Mouse (Mus musculus) forebrain, embryonic 15.5 days (tissue): Measurements from ENCODE around the gene Homer1. TPM values are rescaled to one million over a fixed set of nuclear protein-coding genes. Genes with fewer than 3 reads are reported as not detected.

ENCODE experiments used
- ATAC-seq: fragments of 200-750 bp; cut with Nextera tagmentation; replicated peaks from 2 replicates; pipeline ENCODE4 v1.8.0; 2017; ENCODE audit warnings: mild to moderate bottlenecking, moderate TSS enrichment, moderate library complexity
- H3K27ac ChIP-seq: fragments of 300-500 bp; sonication (generic); replicated peaks from 2 replicates; pipeline ENCODE4 v1.5.1; 2015; ENCODE audit warnings: mild to moderate bottlenecking, inconsistent platforms
- H3K27me3 ChIP-seq: fragments of 300-500 bp; sonication (generic); 2 replicates; pipeline ENCODE4 v1.6.1; 2015; ENCODE audit warnings: inconsistent platforms
- H3K36me3 ChIP-seq: fragments of 300-500 bp; sonication (generic); 2 replicates; pipeline ENCODE4 v1.6.1; 2015; ENCODE audit warnings: mild to moderate bottlenecking, inconsistent platforms
- H3K4me1 ChIP-seq: fragments of 300-500 bp; sonication (generic); 2 replicates; pipeline ENCODE4 v1.6.1; 2015; ENCODE audit warnings: inconsistent platforms
- H3K4me2 ChIP-seq: fragments of 300-500 bp; sonication (generic); replicated peaks from 2 replicates; pipeline ENCODE4 v1.6.1; 2015; ENCODE audit warnings: mild to moderate bottlenecking, inconsistent platforms
- H3K4me3 ChIP-seq: fragments of 300-500 bp; sonication (generic); 2 replicates; pipeline ENCODE4 v1.5.1; 2015; ENCODE audit warnings: mild to moderate bottlenecking, inconsistent platforms
- H3K9ac ChIP-seq: fragments of 300-500 bp; sonication (generic); replicated peaks from 2 replicates; pipeline ENCODE4 v1.6.1; 2015; ENCODE audit warnings: mild to moderate bottlenecking, inconsistent platforms
- H3K9me3 ChIP-seq: fragments of 300-500 bp; sonication (generic); 2 replicates; pipeline ENCODE4 v1.6.1; 2016; ENCODE audit warnings: inconsistent platforms
- WGBS: fragments of 180-500 bp; shearing (Covaris S2); methylation state at CpG from one replicate; pipeline ENCODE4 v1.1.7; 2015; ENCODE audit warnings: mixed read lengths; 5-methylcytosine and 5-hydroxymethylcytosine counted together
- polyA plus RNA-seq: library from polyadenylated mRNA; unstranded; fragments of >200 nt; fragmentation: Nextera tagmentation; extraction: Ambion mirVana; gene quantifications from 2 replicates; pipeline ENCODE4 v1.2.1, GENCODE M21; 2015

Gene Homer1
- polyA plus RNA-seq, 1 experiment from 2014 or later: 17.4 TPM

DNA sequence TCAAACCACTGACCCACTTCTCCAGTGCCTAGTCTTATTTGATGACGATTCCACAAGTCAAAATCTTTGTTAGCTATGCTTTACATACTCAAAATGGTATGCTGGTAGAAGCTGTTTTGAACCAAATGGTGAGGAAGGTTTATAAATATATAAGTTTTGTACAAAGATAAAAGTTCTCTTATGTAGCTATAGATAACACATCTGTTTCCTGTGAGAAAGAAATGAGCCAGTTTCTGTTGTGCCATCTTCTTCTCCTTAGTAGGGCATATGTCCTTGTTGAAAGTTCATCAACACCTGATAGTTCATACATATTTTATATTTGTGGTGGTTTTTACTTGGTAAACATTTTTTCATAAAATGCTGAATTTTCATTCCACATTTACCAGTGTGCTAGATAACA is 45.0 kb downstream of the Homer1 start:
- H3K27me3 ChIP-seq: no peaks in the 10 kb centered on the region
- no peak overlapping the region for H3K4me3 ChIP-seq
- H3K9me3 ChIP-seq: no peaks in the 10 kb centered on the region
- H3K4me2 ChIP-seq: no peak overlapping the region
- WGBS: 91% methylated on average over 1 of the region's 1 CpGs
- H3K27ac ChIP-seq: no peak overlapping the region
- H3K9ac ChIP-seq: no peak overlapping the region
- no peaks in the 10 kb centered on the region for H3K36me3 ChIP-seq
- ATAC-seq: no peak
- no peaks in the 10 kb centered on the region for H3K4me1 ChIP-seq

DNA sequence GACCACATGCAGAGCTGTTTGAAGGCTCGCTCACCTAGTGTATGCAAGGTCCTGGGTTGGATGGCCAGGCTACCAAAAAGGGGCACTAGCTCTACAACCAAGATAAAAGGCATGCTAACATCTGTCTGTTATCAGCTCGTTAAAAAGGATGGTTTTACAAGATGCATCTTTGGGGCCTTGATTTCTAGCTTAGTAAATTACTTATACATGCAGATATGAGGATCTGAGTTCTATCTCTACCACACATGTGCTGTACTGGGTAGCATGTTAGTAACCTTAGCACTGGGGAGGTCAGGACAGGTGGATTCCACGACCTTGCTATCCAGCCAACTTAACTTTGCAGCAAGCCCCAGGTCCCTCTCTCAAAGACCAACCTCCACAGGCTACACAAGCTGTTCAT is 46.4 kb downstream of the Homer1 start:
- no peaks in the 10 kb centered on the region for H3K9me3 ChIP-seq
- H3K9ac ChIP-seq: no peak overlapping the region
- no peak overlapping the region for H3K27ac ChIP-seq
- H3K27me3 ChIP-seq: no peaks in the 10 kb centered on the region
- H3K4me2 ChIP-seq: no peak overlapping the region
- WGBS: 89% methylated on average over 3 of the region's 3 CpGs
- peaks cover 7% of the 10 kb centered on the region; the same call in 1 of the 2 replicates for H3K36me3 ChIP-seq
- no peak for ATAC-seq
- H3K4me3 ChIP-seq: no peak overlapping the region
- H3K4me1 ChIP-seq: no peaks in the 10 kb centered on the region

DNA sequence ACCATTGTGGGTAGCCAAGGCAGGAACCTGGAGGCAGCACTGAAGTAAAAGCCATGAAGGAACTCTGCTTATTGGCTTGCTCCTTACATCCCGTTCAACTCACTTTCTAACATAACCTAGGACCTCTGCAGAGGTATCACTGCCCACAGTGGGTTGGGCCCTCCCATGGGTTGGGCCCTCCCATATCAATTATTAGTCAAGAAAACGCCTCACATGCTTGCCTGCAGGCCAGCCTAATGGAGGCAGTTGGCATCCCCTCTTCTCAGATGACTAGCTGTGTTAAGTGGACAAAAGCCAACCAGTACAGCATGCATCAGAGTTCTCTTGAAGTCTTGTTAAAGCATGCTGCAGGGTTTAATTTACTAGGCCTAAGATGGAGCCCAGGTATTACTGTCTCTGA is 52.6 kb downstream of the Homer1 start:
- no peak for ATAC-seq
- no peaks in the 10 kb centered on the region for H3K9me3 ChIP-seq
- H3K4me3 ChIP-seq: no peak overlapping the region
- 76% methylated on average over 2 of the region's 2 CpGs for WGBS
- H3K4me1 ChIP-seq: no peaks in the 10 kb centered on the region
- no peak overlapping the region for H3K9ac ChIP-seq
- no peak overlapping the region for H3K4me2 ChIP-seq
- no peaks in the 10 kb centered on the region for H3K27me3 ChIP-seq
- peaks cover 7% of the 10 kb centered on the region; the same call in 1 of the 2 replicates for H3K36me3 ChIP-seq
- no peak overlapping the region for H3K27ac ChIP-seq

DNA sequence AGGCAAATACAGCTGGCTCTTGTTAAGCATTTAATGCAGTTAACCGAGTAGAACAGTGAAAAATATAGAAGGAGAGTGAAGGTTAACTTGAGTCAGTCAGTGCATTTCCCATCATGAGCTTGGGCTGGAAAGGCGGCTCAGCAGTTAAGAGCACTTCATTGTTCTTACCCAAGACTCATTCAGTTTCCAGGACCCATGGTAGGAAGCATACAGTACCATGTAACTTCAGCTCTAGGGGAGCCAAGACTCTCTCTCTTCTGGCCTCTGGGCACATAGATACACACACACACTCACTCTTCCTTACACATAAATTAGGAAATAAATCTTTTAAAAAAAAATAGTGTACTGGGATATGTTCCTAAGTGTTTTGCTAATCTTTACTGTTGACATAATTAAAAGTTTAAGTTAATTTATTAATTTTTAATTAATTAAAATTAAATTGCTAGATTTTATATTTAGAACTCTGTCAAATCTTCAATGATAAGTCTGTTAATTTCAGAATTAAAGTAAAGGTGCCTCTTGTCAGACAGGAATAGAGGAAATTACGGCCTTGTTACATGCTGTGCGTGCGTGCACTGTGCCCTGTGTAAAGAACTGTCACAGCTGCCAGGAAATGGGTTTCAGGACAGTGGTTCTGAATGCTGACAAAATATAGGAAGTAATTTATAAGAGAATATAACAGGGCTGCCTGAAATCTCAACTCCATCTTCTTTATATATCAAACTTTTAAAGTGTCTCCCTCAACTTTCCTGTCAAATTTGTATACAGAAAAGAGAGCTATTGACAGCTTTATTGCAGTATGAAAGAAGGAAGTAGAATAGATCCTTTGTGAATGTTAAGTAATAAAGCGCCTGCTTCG is 55.2 kb downstream of the Homer1 start:
- no peaks in the 10 kb centered on the region for H3K27me3 ChIP-seq
- H3K27ac ChIP-seq: no peak overlapping the region
- H3K9me3 ChIP-seq: no peaks in the 10 kb centered on the region
- H3K9ac ChIP-seq: no peak overlapping the region
- H3K4me1 ChIP-seq: no peaks in the 10 kb centered on the region
- H3K4me3 ChIP-seq: no peak overlapping the region
- no peak overlapping the region for H3K4me2 ChIP-seq
- WGBS: 52% methylated on average over 7 of the region's 7 CpGs
- peaks cover 7% of the 10 kb centered on the region; the same call in 1 of the 2 replicates for H3K36me3 ChIP-seq
- no peak for ATAC-seq

GRCm38 (mm10) chr13:93355279-93355587 is 55.8 kb downstream of the Homer1 start:
- Histone ChIP-seq H3K9me3 (no peaks in the 10 kb centered on the region), H3K27ac (no peak overlapping the region), H3K36me3 (peaks cover 2% of the 10 kb centered on the region; the same call in 1 of the 2 replicates), H3K4me1 (no peaks in the 10 kb centered on the region), H3K4me3 (no peak overlapping the region), H3K4me2 (no peak overlapping the region), H3K9ac (no peak overlapping the region), H3K27me3 (no peaks in the 10 kb centered on the region)
- 72% methylated on average over 6 of the region's 6 CpGs for WGBS
- ATAC-seq: no peak

GRCm38 (mm10) chr13:93358522-93358921 is 59.1 kb downstream of the Homer1 start:
- Histone ChIP-seq H3K27ac (no peak overlapping the region), H3K4me1 (no peaks in the 10 kb centered on the region), H3K36me3 (no peaks in the 10 kb centered on the region), H3K27me3 (no peaks in the 10 kb centered on the region), H3K9me3 (no peaks in the 10 kb centered on the region), H3K4me3 (no peak overlapping the region), H3K9ac (no peak overlapping the region), H3K4me2 (no peak overlapping the region)
- 89% methylated on average over 1 of the region's 1 CpGs for WGBS
- no peak for ATAC-seq

GRCm38 (mm10) chr13:93367555-93367954 is 68.1 kb downstream of the Homer1 start:
- no peaks in the 10 kb centered on the region for H3K9me3 ChIP-seq
- no peak overlapping the region for H3K4me2 ChIP-seq
- WGBS: 83% methylated on average over 5 of the region's 5 CpGs
- H3K9ac ChIP-seq: no peak overlapping the region
- no peaks in the 10 kb centered on the region for H3K27me3 ChIP-seq
- no peaks in the 10 kb centered on the region for H3K4me1 ChIP-seq
- ATAC-seq: no peak
- no peak overlapping the region for H3K4me3 ChIP-seq
- H3K36me3 ChIP-seq: no peaks in the 10 kb centered on the region; the same call in 1 of the 2 replicates
- no peak overlapping the region for H3K27ac ChIP-seq

GRCm38 (mm10) chr13:93368812-93369584 is 69.6 kb downstream of the Homer1 start:
- Histone ChIP-seq H3K4me2 (no peak overlapping the region), H3K4me1 (no peaks in the 10 kb centered on the region), H3K9ac (no peak overlapping the region), H3K27me3 (no peaks in the 10 kb centered on the region), H3K4me3 (no peak overlapping the region), H3K36me3 (no peaks in the 10 kb centered on the region; the same call in 1 of the 2 replicates), H3K27ac (peak overlapping the region; percentile 77), H3K9me3 (no peaks in the 10 kb centered on the region)
- ATAC-seq: peak; percentile 79
- 82% methylated on average over 7 of the region's 7 CpGs for WGBS

GRCm38 (mm10) chr13:93374457-93374856 is 75.0 kb downstream of the Homer1 start:
- Histone ChIP-seq H3K27me3 (no peaks in the 10 kb centered on the region), H3K36me3 (no peaks in the 10 kb centered on the region), H3K9ac (no peak overlapping the region), H3K4me3 (no peak overlapping the region), H3K4me2 (no peak overlapping the region), H3K4me1 (no peaks in the 10 kb centered on the region), H3K9me3 (no peaks in the 10 kb centered on the region), H3K27ac (no peak overlapping the region)
- ATAC-seq: no peak
- WGBS: 89% methylated on average over 5 of the region's 5 CpGs

GRCm38 (mm10) chr13:93378493-93378892 is 79.1 kb downstream of the Homer1 start:
- Histone ChIP-seq H3K36me3 (no peaks in the 10 kb centered on the region), H3K27me3 (no peaks in the 10 kb centered on the region), H3K4me3 (no peak overlapping the region), H3K4me2 (no peak overlapping the region), H3K4me1 (no peaks in the 10 kb centered on the region), H3K27ac (no peak overlapping the region), H3K9ac (no peak overlapping the region), H3K9me3 (no peaks in the 10 kb centered on the region)
- ATAC-seq: no peak
- 97% methylated on average over 1 of the region's 1 CpGs for WGBS

DNA sequence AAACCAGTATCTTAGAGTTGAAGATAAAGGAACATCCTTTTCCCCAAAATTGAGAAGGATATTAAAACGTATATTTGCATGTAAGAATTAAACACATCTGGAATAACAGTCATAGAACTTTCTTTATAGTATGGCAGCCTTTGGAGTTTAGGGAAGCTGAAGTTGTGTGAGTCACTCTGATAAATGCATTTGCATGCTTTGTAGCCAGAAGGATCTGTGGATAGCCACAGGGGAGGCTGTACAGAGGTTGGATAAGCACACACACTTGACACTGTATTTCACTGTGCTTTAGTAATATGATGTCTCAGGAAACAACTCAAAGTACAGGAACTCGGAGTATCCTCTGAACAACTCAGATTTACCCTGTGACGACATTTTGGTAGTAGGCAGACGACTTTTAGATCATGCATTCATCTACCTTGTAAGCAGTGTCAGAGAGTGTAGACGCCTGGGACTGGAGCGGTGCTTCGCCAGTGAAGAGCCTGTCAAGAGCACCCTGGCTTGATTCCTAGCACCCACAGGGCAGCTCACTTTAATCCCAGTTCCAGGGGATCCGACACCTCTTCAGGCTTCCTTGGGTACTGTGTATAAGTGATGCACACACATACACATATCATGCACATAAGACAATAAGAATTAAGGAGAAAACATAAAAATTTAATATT is 81.1 kb downstream of the Homer1 start:
- H3K9ac ChIP-seq: no peak overlapping the region
- H3K27ac ChIP-seq: no peak overlapping the region
- 93% methylated on average over 8 of the region's 8 CpGs for WGBS
- no peaks in the 10 kb centered on the region for H3K4me1 ChIP-seq
- ATAC-seq: no peak
- H3K27me3 ChIP-seq: no peaks in the 10 kb centered on the region
- no peak overlapping the region for H3K4me2 ChIP-seq
- no peaks in the 10 kb centered on the region for H3K36me3 ChIP-seq
- no peak overlapping the region for H3K4me3 ChIP-seq
- H3K9me3 ChIP-seq: no peaks in the 10 kb centered on the region

GRCm38 (mm10) chr13:93381301-93381700 is 81.9 kb downstream of the Homer1 start:
- WGBS: 94% methylated on average over 1 of the region's 1 CpGs
- Histone ChIP-seq H3K27ac (no peak overlapping the region), H3K4me1 (no peaks in the 10 kb centered on the region), H3K4me3 (no peak overlapping the region), H3K36me3 (no peaks in the 10 kb centered on the region), H3K4me2 (no peak overlapping the region), H3K27me3 (no peaks in the 10 kb centered on the region), H3K9me3 (no peaks in the 10 kb centered on the region), H3K9ac (no peak overlapping the region)
- ATAC-seq: no peak
